Mouse (Mus musculus) right cerebral cortex, postnatal 36 days (tissue): Measurements from ENCODE around the gene Fads3.

Experiments used
- DNase-seq, 2 experiments: peaks; one replicate each; pipeline ENCODE4 v3.0.0; 2022; ENCODE audit warnings: low spot score in 2 of 2, mixed read lengths in 1 of 2

The Fads3 gene

DNA sequence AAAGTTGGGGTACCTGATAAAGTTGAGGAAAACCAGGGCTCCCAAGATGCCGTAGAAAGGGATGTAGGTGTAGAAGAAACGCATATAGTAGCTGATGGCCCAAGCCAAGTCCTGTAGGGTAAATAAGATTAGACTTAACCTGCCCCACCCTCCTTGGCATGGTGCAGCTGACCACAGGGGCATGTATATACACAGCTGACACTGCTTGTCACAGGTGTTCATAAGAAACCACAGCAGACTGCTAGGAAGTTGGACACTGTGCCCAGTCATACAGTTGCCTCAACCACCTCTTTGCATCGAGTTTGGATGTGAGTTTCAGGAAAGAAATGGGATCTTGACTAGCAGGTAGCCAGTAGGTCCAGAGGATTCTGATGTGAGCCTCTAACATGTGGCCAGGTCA, 25.1 kb downstream of the Fads3 start:
- no peak for DNase-seq

DNA sequence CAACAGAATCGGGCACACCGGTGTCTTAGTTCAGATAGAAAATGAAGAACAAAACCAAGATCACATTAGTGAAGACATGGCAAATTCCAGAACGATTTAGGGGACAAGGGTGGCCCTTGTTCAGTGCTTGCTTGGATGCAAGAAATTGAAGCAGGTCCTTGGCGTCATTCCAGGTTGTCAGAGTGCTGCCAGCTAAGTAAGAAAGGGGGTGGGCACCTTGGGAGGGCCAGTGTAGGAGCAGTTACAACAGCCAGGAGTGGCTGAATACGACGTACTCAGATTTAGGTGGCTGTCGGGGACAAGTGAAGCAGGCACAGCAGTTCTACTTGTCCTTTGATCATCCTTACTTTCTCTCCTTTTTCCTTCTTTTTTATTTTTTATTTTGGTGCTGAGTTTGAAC, 26.3 kb downstream of the Fads3 start:
- no peak for DNase-seq

DNA sequence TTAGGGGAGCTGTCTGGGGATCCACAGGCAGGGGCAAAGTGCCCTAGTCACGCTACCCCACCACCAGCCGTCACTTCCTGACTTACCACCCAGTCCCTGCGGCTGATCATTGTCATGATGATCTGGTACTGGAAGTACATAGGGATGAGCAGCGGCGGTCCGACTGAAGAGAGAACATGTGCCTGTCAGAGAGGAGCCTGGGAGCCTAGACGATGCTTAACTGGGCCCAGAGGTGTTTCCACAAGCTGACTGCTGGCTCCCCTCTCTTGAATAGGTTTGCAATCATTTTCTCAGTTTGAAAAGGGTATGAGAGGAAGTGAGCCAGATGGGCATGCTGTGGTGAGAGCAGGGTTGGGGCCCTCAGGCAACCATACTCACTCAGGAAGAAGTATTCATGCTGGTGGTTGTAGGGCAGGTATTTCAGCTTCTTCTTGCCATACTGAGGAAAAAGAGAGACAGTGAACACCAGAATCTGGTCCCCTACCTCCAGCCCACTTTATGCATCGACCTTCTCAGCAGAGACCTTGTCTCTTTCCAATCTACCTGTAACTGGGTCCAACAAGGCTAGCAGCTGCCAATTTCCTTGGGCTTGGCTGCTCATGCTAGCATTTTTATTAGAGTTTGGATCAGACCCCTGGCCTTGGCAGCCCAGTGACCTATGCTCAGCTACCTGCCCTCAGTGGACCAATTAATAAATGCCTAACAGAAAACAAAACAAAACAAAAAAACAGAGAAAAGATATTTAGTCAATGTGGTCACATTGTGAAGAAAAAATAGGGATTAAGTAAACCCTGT, 29.0 kb downstream of the Fads3 start:
- no peak for DNase-seq

DNA sequence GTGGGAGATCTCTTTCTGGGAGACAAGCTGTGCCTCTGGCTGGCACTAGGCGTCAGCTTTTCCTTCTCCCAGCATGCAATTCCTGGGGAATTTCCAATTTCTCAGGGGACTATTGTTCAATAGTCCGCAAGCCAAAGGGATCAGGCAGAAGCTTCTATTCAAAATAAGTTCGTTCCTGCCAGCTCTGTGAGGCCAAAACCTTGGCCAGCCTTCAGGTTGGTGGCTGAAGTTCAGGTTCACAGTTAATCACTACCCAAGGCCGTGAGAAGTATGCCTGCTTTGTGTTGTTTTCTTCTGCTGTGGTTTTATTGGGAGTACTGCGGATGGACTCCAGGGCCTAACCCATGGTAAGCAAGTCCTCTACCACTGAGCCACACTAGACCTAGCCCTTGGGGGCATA, 29.8 kb downstream of the Fads3 start:
- DNase-seq = peak in 1 of 2 experiments; percentile 35

DNA sequence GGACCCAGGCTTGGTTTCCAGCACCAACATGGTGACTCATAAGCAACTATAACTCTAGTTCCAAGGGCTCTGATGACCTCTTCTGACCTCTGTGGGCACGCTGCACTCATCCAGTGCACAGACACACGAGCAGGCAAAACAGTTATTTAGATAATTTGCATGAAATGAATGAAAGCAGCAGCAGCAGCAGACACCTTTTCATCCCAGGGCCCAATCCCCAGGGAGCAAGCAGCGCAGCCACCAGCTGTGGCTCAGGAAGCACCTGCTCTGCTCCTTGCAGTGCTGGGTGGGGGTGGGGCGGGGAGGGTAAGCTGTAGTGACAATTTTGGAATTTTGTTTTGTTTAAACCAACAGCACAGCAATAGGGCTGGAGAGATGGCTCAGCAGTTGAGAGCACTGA, 30.5 kb downstream of the Fads3 start:
- no peak for DNase-seq

DNA sequence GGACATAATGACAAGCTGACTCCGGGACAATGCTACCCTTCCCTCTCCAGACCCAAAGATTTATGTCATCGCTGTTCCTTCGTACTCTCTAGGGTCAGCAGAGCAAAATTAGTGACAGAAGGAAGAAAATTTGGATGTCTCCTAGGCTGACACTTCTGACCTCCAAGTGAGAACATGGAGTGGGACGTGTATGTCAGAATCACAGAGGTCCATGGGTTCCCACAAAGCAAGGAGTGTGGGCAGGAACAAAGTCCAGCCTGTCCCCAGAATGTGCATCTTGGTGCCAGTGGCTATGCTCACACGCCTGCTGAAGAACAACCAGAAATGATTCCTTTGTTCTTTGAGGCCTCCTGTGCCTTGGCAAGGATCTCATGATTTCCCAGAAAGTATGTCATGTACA, 31.8 kb downstream of the Fads3 start:
- no peak for DNase-seq

DNA sequence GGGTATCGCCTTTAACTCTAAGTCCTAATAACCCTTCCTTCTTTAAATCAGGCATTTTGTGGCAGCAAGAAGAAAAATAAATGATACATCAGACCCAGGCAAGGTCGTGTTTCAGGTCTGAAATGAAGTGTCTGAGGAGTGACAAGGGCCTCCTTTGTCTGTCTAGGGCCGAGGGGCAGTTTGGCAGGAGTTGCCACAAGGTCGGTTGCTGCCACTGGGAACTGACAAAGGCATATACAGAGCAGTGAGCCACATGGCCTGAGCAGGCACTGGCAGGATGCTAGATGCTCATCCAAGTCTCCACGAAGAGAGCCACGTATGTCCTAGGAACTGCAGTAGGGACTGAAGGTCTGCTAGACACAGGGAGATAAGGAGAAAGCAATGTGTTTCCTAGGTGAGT, 37.0 kb downstream of the Fads3 start:
- no peak for DNase-seq

DNA sequence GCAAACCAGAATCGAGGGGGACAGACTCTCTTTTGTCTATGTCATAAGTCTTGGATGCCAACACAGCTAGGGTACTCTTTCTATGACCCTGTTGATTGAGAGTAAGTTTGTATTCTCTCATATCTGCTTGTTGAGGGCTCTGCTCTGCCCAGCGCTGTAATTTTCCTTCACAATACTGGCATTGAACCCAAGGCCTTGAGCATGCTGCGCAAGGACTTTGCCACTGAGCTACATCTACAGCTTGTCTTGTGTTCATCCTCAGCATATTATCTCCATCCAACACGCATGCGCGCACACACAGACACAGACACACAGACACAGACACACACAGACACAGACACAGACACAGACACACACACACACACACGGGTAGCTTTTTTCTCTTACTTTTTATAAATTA, 39.0 kb downstream of the Fads3 start:
- no peak for DNase-seq

DNA sequence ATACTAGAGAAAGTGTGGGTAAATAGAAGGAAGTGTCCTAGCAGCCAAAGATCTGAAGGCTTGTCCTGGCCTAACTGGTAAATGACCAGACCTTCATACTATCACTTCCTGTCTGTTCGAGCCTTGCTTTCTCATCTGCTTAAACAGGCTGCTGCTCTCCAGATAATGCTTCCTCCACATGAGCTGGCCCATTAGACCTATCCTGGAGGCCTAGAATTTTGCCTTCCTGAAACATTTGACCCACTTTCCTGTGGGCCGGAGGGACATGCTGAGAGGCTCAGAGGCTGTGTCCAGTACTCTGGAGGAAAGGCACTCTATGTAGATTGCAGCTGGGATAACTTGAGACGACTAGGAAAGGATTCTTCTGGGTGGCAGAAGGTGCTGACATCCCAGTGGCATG, 40.7 kb downstream of the Fads3 start:
- DNase-seq = no peak

DNA sequence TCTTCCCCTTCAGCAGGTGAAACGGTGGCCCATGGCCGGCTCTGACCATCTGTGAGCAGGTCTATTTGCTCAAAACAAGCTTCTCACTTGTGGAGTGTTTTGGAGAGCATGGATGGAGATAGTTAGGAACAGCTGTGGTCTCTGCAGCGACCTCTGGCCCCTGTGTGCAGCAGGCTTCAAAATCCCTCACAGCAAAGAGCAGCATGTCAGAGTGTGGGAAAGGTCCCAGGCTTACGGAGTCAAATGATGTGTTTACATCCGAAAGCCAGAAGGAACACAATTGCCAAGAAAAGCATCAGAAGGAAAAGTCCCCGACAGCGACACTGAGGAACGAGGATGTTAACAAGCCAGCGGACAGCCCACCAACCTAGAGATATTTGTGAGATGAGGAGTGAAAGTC, 44.1 kb downstream of the Fads3 start:
- no peak for DNase-seq

DNA sequence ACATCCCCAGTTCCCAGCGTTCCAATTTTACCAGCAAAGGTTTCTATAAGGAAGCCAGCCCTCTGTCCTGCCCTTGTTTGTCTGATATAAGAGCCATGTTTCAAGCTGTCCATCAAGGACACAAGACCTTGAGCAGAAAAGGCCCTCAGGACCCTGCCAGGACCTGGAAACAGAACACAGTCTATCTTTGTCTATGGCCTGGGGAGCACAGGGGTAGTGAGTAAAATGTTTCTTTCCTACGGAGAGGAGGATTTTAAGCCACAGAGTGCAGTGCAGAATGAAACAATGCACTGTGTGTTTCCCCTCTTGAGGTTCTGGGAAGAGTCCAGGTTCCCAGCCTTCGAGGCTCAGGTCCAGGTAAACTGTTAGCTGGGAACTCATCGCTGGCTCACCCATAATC, 45.6 kb downstream of the Fads3 start:
- DNase-seq = no peak

DNA sequence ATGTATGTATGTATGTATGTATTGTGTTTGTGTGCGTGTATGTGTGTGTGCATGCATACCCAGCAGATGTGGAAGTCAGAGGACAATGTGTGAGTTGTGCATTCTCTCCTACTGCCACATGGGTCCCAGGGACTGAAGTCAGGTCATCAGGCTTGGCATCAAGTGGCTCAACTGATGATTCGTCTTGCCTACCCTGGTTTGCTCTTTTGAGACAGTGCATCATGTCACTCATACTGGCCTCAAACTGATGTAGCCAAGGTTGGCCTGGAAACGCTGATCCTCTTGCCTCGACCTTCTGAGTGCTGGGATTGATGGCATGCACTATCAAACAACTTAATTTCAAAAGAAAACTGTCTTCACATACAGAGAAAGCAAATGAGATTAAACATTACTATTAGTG, 52.5 kb downstream of the Fads3 start:
- no peak for DNase-seq

DNA sequence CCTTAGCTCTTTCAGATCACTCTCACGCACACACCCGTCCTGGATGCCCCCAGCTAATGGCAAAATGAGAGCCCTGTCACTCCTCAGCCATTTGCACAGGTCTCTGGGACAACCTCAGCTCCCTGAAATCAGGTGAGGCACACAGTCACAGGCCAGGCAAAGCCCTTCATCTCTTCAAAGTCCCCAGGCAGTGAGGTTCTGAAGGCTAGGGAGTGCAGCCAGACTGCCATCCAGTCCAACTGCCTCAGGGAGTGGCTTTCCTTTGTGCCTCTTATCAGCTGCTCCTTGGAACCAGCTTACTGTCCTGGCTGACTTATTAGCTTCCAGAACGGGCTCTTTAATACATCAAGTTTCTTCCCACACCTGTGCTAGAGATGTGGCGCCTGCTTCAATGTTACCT, 53.3 kb downstream of the Fads3 start:
- no peak for DNase-seq

DNA sequence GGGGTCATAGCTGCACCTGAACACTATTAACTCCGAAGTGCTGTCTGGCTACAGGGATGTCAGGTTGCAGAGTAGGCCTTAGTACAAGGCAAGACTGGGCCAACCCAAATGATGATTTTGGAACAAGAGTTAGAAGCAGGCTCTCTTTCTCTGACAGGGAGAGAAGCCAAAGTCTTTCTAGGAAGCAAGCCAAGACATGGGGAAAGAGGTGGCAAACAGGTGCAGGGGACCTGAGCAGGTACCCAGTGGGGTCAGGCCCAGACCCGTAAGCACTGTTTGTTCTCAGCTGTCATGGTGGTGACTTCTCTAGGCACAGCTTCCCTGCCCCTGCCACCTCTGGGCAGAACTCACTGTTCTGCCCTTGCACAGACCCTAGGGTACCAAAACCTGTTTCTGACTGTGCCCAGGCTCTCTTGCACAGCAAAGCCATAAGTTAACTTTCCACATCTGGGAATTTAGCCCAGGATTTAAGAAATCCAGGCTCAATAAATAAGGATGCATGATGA, 55.1 kb downstream of the Fads3 start:
- DNase-seq = no peak

DNA sequence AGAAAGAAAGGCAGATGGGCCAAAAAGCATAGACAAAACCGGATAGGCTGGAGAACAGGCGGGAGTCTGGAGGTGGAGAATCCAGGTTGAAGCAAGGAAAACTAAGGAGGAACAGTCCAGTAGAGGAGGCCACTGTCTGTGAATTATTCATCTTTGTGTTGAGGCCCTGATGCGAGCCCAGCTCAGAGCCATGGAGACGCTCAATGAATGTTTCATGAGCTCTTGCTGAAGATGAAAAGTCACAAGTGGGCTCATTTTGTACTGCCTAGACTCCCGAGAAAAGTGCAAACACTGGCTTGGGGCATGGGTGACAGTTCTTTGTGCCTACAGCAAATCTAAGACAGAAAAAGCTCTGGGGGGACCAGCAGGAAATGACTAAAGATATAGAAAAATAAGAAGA, 56.5 kb downstream of the Fads3 start:
- peak in 1 of 2 experiments; percentile 14 for DNase-seq

DNA sequence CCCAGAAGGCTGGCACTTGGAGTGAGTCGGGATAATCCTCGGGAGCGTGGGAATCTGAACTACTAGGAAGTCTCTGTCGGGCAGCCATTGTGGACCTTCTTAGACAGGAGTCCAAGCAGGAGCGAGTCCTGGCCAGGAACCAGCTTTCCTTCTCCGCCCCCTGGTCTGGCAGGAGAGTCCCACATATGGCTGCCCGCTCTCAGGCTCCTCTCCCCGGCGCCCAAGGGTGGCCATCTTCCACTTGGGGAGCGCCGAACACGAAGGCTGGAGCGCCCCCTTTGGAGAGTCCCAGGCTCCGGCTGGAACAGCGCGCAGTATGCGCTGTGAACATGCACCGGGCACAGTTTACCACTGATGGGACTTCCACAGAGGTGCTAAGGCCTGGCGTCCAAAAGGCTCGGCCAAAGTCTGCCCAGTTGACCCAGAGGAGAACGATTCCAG, 59.3 kb downstream of the Fads3 start:
- DNase-seq = peak; percentile 52 to 58

DNA sequence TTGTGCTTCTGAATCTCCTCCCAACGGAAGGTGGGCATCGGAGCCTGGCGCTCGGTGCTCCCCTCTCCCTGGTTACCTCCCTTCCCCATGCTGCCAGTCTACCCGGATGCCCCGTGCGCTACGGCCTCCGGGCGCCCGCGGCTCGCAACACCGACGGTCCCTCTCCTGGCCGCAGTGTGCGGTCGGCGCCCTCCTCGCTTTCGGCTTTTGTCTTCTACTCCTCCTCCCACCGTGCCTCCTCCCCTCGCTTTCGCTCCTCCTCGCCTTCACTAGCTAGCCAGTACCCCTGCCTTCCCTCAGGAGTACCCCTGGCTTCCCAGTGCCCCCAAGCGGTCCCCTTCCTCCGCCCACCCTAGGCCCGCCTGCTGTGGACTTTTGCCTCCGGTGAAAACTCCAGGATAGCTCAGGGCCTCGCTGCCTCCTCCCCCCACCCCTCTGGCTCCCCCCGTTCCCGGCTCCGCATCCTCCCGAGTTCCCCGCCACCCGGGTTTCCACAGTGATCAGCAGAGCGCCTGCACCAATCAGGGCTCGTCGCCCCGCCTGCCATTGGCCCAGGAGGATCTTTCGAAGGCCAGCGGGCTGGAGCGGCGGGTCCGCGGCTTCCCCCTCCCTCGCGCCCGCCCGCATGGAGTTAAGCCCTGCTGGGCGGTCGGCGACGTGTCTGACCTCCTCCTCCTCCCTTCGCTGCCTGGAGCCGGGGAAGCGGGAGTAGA, 60.1 kb downstream of the Fads3 start, which contains the start of gene Fads2:
Fads2 (minus strand) TSS at position 406 of the 713 bp plus-strand sequence.
- DNase-seq = peak; percentile 86 to 91

DNA sequence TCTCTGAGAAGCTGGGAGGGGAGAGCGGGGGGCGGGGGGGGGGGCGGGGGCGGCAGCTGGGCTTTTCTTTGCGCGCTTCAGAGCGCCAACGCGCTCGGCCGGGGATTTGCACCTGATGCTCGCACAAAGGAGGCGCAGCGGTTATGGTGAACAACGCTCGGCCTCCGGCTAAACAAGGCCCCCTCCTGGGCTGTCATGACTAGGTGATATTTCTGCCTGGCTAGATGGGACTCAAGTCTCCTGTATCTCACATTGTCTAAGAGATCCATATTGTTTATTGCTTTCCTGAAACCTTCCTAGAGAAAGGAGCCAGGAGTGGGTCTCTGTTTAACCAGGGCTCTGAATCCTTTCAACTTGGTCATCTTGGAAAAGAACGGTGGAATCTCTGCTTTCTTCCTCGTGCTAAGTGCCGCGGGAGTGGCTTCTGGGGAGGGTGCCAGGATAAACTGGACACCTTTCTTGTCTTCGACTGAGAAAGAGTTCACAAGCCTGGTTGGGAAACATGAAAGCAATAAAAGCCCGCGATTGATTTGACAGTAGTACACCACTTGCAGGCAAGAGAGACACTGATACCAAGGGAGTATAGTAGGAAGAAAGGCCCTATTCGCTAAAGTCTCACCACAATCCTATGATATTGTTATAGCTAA, 60.8 kb downstream of the Fads3 start:
- no peak for DNase-seq

DNA sequence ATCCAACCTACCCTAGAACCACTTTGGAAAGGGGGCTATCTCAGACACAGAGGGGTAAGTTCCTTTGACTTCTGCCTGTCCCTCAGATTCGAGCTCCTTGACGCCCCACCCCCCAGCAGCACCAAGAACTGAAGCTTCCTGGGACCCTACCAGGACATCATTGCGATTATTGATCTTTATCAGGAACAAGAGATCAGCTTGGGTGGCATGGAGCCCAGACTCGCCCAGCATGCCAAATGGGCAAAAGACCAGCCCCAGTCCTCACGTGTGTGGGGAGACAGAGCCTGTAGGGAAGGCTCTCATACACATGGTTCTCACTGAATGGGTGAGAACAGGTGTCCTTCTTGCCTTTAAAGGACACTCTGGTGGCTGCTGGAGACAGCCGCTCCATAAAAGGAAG, 62.9 kb downstream of the Fads3 start:
- DNase-seq = no peak

DNA sequence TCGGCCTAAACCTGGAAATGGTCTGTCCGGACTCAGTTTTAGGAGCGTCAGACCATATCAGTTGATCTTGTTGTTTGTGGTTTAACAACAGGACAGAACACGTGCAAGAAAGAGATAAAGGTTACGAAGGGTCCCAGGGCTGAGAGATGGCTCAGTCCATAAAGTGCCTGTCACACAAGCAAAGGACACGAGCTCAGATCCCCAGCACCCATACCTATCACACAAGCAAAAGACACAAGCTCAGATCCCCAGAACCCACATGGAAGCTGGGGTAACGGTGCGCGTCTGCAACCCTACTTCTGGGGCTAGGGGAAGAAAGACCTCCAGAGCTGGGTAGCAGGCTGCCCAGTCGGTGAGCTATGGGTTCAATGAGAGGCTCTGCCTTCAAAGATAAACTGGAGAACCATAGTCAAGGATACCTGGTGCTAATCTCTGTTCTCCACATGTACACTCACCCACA, 63.7 kb downstream of the Fads3 start:
- DNase-seq = no peak

DNA sequence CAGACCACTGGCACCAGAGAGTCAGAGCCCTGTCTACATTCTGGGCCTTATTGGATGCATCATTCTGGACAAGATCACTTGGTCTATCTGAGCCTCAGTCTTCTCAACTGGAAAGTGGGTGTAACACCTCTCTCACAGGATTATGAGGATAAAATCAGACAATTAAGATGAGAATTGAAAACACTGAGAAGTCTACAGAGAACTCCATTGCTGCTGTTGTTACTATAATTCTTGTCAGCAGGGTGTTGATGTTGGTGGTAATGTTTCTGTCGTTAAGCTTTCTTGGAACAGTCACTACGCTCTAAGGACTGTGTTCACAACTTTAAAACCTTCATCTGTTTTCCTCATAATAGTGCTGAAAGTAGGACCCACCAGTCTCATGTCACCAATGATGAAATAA, 65.3 kb downstream of the Fads3 start:
- no peak for DNase-seq

DNA sequence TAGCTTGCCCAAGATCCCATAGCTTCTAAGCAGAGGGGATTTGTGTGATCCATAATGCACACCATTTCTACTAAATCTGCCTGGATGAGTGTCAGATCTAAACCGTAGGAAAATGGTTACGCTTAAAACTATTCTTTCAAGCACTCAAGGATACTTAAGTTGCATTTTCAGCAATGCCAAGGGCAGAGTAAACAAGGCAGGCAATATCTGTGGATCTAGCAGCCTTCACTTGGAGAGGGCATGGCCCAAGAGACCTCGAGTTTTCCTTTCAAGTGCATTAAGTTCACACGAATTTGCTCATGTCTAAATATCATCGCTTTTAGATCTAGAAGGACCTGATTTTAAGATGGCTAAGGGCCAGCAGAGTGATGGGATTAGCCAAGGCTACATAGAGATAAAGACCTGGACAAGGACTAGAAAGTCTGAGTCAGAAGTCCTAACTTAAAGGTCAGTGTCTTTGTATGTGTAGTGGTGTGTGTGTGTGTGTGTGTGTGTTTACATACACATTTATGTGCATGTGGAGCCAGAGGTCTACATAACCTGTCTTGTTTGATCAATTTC, 65.8 kb downstream of the Fads3 start:
- no peak for DNase-seq
